Mouse (Mus musculus) heart, embryonic 16.5 days (tissue): Measurements from ENCODE around the gene Gm20388. TPM values are rescaled to one million over a fixed set of nuclear protein-coding genes. Genes with fewer than 3 reads are reported as not detected.
A peak's percentile ranks its signal among the peaks of the same experiment; 100 is the strongest.

Experiments
- ATAC-seq: fragments of 200-750 bp; cut with Nextera tagmentation; replicated peaks from 2 replicates; pipeline ENCODE4 v1.8.0; 2017; ENCODE audit warnings: moderate number of reproducible peaks; ENCODE audit not compliant: insufficient read depth, low FRiP score; ENCODE audit errors: extremely low read depth
- H3K27ac ChIP-seq: fragments of 300-500 bp; sonication (generic); 2 replicates; pipeline ENCODE4 v1.5.1; 2014; ENCODE audit warnings: mild to moderate bottlenecking, low read length, control low read depth, moderate library complexity
- H3K27me3 ChIP-seq: fragments of 300-500 bp; sonication (generic); 2 replicates; pipeline ENCODE4 v1.6.1; 2014; ENCODE audit warnings: low read length, mixed read lengths; ENCODE audit not compliant: control insufficient read depth, insufficient read depth
- H3K36me3 ChIP-seq: fragments of 300-500 bp; sonication (generic); 2 replicates; pipeline ENCODE4 v1.6.1; 2014; ENCODE audit not compliant: control insufficient read depth, insufficient read depth
- H3K4me1 ChIP-seq: fragments of 300-500 bp; sonication (generic); 2 replicates; pipeline ENCODE4 v1.6.1; 2014; ENCODE audit warnings: low read length, mixed read lengths; ENCODE audit not compliant: control insufficient read depth, insufficient read depth
- H3K4me2 ChIP-seq: fragments of 300-500 bp; sonication (generic); 2 replicates; pipeline ENCODE4 v1.6.1; 2014; ENCODE audit warnings: low read depth, mild to moderate bottlenecking, control low read depth, low read length
- H3K4me3 ChIP-seq: fragments of 300-500 bp; sonication (generic); 2 replicates; pipeline ENCODE4 v1.5.1; 2014; ENCODE audit warnings: mild to moderate bottlenecking, control low read depth, low read length
- H3K9ac ChIP-seq: fragments of 300-500 bp; sonication (generic); 2 replicates; pipeline ENCODE4 v1.6.1; 2014; ENCODE audit warnings: low read length, control low read depth
- H3K9me3 ChIP-seq: fragments of 300-500 bp; sonication (generic); replicated peaks from 2 replicates; pipeline ENCODE4 v1.6.1; 2016; ENCODE audit warnings: low read length; ENCODE audit not compliant: control insufficient read depth
- WGBS: fragments of 180-500 bp; shearing (Covaris S2); extraction: QIAGEN DNeasy Blood & Tissue Kit; methylation state at CpG from one replicate; pipeline ENCODE4 v1.1.7; 2014; 5-methylcytosine and 5-hydroxymethylcytosine counted together
- polyA plus RNA-seq: library from polyadenylated mRNA; unstranded; fragments of >200 nt; fragmentation: Nextera tagmentation; extraction: Ambion mirVana; gene quantifications from 2 replicates; pipeline ENCODE4 v1.2.1, GENCODE M21; 2015

Gm20388 gene
- polyA plus RNA-seq, 1 experiment from 2014 or later, result 4.5 TPM

DNA sequence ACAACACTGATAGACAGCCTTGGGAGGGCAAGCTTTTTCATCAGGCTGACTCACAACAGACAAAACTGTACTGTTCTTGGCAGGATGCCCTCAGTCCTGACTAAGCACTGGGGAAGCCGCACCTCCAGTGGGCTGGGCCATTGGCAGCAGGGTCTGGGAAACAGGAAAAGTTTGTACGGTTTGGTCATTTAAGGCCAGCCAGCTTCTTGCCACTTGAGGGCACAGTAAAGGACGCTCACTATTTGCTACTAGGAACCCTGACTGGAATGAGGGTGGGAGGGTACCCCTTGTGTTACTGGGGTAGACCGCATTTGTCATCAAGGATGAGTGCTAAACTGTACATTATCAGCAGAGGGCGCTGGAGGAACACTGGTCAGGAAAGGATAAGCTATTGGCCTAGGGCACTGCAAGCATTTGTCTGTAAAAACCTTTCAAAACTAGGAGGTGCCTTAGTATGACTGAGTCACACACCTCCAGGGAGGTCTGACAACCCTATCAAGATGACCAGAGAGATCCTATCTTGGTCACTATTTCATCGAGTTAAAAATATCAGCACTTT lies 2995.9 kb downstream of the Gm20388 start:
- Histone ChIP-seq H3K9ac (peak overlapping the region; percentile 53; the same call in 1 of the 2 replicates), H3K4me2 (peak overlapping the region; percentile 62), H3K4me1 (peaks cover 9% of the 10 kb centered on the region), H3K27ac (peak overlapping the region; percentile 54; the same call in 1 of the 2 replicates), H3K4me3 (peak overlapping the region; percentile 35; the same call in 1 of the 2 replicates), H3K9me3 (no peaks in the 10 kb centered on the region), H3K27me3 (no peaks in the 10 kb centered on the region), H3K36me3 (peaks cover 8% of the 10 kb centered on the region; the same call in 1 of the 2 replicates)
- 8% methylated on average over 6 of the region's 6 CpGs for WGBS
- peak; percentile 84 for ATAC-seq

DNA sequence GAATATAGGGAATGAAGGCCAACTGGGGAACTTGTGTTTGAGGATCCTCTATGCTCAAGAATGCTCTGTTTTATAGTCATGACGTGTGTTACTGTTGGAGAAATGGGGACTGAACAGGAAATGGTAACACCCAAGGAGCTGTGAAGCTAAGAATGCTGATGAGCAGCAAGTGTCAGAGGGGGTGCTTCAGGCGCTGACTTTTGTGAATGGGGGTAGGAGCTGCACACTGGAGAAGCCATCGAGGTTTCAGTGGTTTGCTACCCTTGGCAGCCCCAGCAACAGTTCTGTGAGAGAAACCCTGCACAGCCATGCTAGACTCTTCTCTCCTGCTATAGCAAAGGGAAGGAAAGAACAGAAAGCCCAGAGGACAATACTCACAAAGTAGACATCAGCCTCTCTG lies 3001.5 kb downstream of the Gm20388 start:
- H3K4me3 ChIP-seq, result no peak overlapping the region
- H3K27me3 ChIP-seq, result no peaks in the 10 kb centered on the region
- H3K4me2 ChIP-seq, result no peak overlapping the region
- peaks cover 15% of the 10 kb centered on the region for H3K36me3 ChIP-seq
- no peak overlapping the region for H3K9ac ChIP-seq
- H3K4me1 ChIP-seq, result peaks cover 21% of the 10 kb centered on the region
- H3K27ac ChIP-seq, result no peak overlapping the region
- WGBS, result 76% methylated on average over 3 of the region's 3 CpGs
- no peak for ATAC-seq
- H3K9me3 ChIP-seq, result no peaks in the 10 kb centered on the region

DNA sequence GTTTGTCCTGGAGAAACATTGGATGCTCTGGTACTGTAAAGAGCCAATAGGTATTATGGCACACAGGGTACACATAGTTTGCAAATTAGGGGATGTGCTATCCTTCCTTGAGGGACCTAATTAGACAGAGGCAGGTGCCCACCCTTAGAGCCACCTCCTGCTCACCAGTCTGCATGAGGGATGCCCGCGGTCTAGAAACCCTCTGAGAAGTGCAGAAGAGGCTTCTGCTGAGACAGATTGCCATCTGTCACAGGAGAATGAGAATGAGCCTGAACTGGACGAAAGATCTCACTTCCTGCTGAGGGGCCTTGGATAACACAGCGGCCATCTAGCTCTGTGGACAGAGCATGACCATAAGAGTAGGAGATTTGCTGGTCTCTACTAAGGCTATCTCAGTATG lies 3002.2 kb downstream of the Gm20388 start:
- H3K4me2 ChIP-seq, result no peak overlapping the region
- peaks cover 13% of the 10 kb centered on the region for H3K36me3 ChIP-seq
- ATAC-seq, result no peak
- WGBS, result 92% methylated on average over 4 of the region's 4 CpGs
- no peak overlapping the region for H3K9ac ChIP-seq
- H3K4me3 ChIP-seq, result no peak overlapping the region
- no peak overlapping the region for H3K27ac ChIP-seq
- peaks cover 28% of the 10 kb centered on the region for H3K4me1 ChIP-seq
- H3K9me3 ChIP-seq, result no peaks in the 10 kb centered on the region
- no peaks in the 10 kb centered on the region for H3K27me3 ChIP-seq

DNA sequence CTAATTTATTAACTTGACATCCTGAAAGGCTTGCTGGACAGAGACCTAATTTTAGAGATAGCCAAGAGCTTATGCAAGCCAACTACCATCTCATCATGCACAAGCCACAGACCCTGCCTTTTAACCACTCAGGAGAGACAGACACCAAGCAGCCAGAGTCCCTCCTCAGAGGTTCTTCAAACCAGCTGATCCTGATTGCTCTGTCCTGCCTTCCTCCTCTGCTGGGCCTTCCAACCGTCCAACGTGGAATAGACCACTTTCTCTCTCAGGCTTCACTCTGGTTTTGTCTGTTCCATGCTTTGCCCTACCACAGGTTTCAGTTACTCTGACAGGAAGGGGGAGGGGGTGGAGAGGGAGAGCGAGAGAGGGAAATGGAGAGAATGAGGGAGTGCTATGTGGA lies 3006.1 kb downstream of the Gm20388 start:
- no peak overlapping the region for H3K9ac ChIP-seq
- 37% methylated on average over 3 of the region's 3 CpGs for WGBS

DNA sequence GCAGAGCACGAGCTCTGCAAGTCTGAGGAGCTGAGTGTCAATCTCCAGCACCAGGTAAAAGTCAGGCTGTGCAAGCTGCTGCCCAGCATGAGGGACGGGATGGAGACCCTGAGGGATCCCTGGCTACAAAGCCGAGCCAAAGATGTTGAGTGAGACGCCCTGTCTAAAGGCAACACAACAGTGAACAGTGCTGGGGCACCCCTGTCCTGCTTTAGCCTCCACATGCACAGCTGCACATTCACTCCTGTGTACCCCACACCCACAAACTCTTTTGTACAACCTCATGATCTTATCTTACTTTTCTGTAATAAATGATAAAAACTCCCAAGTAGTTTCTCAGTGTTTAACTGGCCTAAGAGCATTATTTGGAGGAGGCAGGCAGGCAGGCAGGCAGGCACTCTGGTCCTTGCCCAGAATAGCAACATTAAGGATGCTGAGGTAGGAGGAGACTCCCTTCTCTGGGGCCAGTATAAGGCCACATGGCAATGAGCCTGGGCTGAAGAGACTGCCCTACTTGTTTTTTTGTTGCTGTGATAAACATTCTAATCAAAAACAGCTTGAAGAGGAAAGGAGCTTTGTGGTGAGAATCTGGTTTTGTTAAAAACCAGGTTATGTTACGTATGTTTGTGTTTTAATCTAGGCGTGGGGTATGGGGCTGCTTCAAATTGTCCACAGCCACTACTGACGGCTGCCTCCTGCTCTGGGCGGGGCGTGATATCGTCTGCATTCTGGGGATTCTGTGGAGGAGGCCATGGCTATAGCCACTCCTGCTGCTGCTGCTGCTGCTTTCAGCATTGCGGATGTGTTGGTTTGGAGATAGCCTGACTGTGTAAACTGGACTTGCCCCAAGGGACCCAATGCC lies 3007.1 kb downstream of the Gm20388 start:
- Histone ChIP-seq H3K27me3 (no peaks in the 10 kb centered on the region), H3K4me3 (peak overlapping the region; percentile 9), H3K27ac (peak overlapping the region; percentile 87), H3K36me3 (peaks cover 7% of the 10 kb centered on the region), H3K9me3 (no peaks in the 10 kb centered on the region), H3K4me1 (peaks cover 71% of the 10 kb centered on the region), H3K9ac (peak overlapping the region; percentile 26), H3K4me2 (peak overlapping the region; percentile 47)
- ATAC-seq, result peak; percentile 90
- 17% methylated on average over 11 of the region's 11 CpGs for WGBS

More for the DNA sequence above, 3006.1 kb downstream of the Gm20388 start:
- peaks cover 64% of the 10 kb centered on the region for H3K4me1 ChIP-seq
- H3K4me3 ChIP-seq, result no peak overlapping the region
- H3K27me3 ChIP-seq, result no peaks in the 10 kb centered on the region
- H3K4me2 ChIP-seq, result no peak overlapping the region
- H3K36me3 ChIP-seq, result peaks cover 7% of the 10 kb centered on the region
- peak overlapping the region; percentile 87 for H3K27ac ChIP-seq
- no peaks in the 10 kb centered on the region for H3K9me3 ChIP-seq
- no peak for ATAC-seq

DNA sequence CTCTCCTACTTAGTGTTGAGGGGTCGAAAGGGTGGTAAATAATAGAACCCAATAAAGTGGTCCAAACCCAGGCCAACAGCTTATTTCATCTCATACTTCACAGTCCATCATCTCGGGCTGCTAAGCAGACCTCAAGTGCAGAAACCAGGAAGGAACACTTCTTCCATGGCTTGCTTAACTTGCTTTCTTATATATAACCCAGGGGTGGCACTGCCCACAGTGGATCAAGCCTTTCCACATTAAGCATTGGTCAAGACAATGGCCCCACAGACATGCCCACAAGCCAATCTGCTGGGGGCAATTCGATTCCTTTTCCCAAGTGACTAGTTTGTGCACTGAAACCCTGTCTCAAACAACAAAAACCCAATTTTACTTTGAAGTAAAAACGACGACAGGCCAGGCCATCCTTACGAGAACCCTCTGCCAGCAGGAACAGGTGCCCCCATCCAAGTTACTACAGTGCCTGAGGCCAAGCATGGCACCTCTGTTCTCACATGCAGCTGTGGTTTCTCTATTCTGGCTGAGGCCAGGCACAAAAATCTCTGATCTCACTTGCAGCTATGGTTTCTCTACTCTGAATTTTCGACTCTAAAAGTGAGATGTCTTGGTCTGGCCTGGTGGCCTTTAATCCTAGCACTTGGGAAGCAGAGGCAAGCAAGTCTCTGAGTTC lies 3007.9 kb downstream of the Gm20388 start:
- Histone ChIP-seq H3K27me3 (no peaks in the 10 kb centered on the region), H3K4me2 (peak overlapping the region; percentile 47), H3K4me3 (peak overlapping the region; percentile 4; the same call in 1 of the 2 replicates), H3K9ac (no peak overlapping the region; the same call in 1 of the 2 replicates), H3K27ac (peak overlapping the region; percentile 87), H3K4me1 (peaks cover 77% of the 10 kb centered on the region), H3K36me3 (peaks cover 7% of the 10 kb centered on the region), H3K9me3 (no peaks in the 10 kb centered on the region)
- ATAC-seq, result no peak
- 66% methylated on average over 7 of the region's 7 CpGs for WGBS

DNA sequence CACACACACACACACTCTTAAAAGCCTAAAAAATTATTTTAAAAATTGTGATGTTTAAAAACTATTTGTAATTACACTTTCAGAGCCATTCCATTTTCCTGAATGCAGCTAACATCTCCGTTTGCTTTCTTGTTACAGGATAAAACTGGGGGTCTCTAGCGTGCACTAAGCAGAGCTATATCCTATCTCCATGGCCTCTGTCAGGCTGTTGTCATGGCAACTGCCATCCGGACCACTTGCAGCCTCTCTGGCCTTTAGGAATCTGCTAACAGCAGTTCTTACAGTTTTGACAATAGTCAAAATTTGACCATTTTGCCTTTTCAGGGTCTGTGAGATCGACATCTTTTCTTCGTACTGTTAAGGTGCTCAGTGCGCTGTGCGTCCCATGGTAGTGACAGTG lies 3010.2 kb downstream of the Gm20388 start:
- 77% methylated on average over 7 of the region's 7 CpGs for WGBS
- H3K4me1 ChIP-seq, result peaks cover 87% of the 10 kb centered on the region
- H3K4me2 ChIP-seq, result no peak overlapping the region
- H3K4me3 ChIP-seq, result no peak overlapping the region
- H3K9me3 ChIP-seq, result no peaks in the 10 kb centered on the region
- ATAC-seq, result no peak
- H3K27ac ChIP-seq, result no peak overlapping the region
- H3K27me3 ChIP-seq, result no peaks in the 10 kb centered on the region
- H3K36me3 ChIP-seq, result no peaks in the 10 kb centered on the region
- H3K9ac ChIP-seq, result no peak overlapping the region

DNA sequence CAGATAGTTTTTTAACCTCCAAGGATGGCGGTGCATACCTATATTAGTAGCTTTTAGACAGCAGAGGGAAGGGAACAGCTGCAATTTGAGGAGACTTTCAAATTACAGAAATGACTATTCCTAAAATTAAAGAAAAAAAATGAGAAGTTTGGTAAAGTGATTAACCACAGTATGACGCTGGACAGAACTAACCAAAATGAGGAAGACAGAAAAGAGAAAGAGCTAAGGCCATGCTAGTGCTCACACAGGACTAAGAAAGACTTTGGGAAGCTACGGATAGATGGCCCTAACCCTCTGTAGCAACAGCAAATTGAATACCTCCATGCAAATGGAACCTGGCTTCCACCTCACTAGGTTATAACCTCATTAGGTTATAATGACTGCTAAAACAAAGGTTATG lies 3012.3 kb downstream of the Gm20388 start:
- Histone ChIP-seq H3K27ac (no peak overlapping the region), H3K4me1 (peaks cover 82% of the 10 kb centered on the region), H3K27me3 (no peaks in the 10 kb centered on the region), H3K9me3 (no peaks in the 10 kb centered on the region), H3K4me3 (no peak overlapping the region), H3K9ac (no peak overlapping the region), H3K4me2 (no peak overlapping the region), H3K36me3 (no peaks in the 10 kb centered on the region)
- no peak for ATAC-seq
- WGBS, result 78% methylated on average over 3 of the region's 3 CpGs
